Mouse (Mus musculus) liver (tissue): Measurements from ENCODE around the gene Mnat1.
"Not testable (repeated sequence)": the region's sequence is repeated elsewhere in the genome, so short reads cannot be mapped to it uniquely, and the experiment has no call there.

Source experiments
- DNase-seq: peaks from one replicate; pipeline ENCODE4 v3.0.0-alpha.2; 2020; ENCODE audit warnings: mixed read lengths

Gene Mnat1

GRCm38 (mm10) chr12:73123093-73124041, at the start of gene Mnat1:
TSS of gene Mnat1 (plus strand) at chr12:73123717.
- peak; percentile 77 for DNase-seq

DNA sequence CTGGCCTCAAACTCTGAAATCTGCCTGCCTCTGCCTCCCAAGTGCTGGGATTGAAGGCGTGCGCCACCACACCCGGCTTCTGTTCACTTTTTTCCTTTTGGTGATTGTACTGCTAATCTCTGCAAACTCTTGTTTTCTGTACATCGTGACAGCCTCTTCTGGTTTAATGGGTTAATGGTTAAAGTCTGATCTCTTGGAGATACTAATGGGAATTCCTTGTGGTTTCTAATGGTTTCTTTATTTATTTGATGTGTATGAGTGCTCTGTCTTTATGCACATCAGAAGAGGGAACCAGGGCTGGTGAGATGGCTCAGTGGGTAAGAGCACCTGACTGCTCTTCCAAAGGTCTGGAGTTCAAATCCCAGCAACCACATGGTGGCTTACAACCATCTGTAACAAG, 41.7 kb upstream of the Mnat1 start:
- DNase-seq, result not testable (repeated sequence)

DNA sequence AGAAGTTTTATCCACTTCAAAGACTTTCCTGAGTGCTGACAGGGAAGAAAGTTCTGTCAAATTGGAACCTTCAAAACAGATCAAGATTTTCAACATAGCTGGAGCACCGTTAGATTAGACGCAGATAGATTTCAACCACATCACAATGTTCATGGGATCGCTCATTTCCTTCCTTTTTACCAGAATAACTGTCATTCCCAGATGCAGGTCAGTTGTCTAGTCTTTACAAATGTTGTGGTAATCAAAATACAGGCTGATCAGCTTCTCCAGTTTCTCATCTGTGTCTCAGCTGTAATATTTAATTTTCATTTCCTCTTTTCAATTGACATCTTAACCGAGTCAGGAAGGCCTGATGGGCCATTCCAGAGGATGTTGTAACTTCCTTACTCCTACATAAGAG, 39.7 kb upstream of the Mnat1 start:
- DNase-seq, result no peak

- no peak for DNase-seq
Measured at GRCm38 (mm10) chr12:73085739-73086630, 37.5 kb upstream of the Mnat1 start.

GRCm38 (mm10) chr12:73087086-73087485, 36.4 kb upstream of the Mnat1 start:
- no peak for DNase-seq

GRCm38 (mm10) chr12:73088500-73088899, 35.0 kb upstream of the Mnat1 start:
- no peak for DNase-seq

GRCm38 (mm10) chr12:73088911-73089310, 34.6 kb upstream of the Mnat1 start:
- peak; percentile 87 for DNase-seq

DNA sequence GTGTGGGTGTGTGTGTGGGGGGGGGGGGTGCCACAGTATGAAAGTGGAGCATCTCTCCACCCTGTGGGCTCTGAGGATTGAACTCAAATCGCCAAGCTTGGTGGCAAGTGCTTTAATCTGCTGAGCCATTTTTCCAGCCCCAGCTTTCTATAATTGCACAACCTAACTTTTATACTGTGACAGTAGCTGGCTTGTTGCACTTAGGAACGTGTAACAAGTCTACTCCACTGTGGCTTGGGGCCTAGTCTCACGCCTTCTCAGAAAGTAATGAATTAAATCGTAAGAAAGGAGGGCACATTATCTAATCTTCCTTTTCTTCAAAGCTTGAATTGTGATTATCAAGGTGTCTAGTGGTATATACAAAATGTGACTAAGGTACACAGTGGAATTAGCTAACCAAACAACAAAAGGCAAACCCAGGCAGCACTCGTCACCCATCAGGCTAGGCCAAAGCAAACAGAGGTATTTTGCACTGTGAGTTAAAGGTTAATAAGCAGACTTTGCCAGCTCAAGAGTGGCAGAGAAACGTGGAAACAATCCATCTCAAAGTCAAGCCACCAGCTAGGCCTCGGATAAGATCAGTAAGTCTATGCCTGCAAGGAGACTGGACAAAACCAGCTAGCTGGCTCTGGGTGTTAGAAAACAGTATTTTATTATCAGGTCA, 32.7 kb upstream of the Mnat1 start:
- no peak for DNase-seq

DNA sequence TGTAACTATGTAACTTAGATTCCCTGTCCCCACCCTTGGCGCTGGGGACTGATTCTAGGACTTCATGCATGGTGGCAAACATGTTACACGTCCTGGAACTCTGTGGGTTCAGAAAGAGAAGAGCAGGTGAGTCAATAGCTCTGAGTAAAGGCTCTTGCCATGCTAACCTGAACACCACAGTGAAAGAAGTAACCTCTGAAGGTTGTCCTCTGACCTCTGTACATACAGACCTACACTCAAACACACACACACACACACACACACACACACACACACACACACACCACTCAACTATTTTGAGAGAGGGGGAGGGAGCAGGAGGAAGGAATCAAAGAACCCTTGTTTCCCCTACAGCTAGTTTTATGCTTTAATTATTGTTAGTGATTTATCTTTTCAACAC, 29.3 kb upstream of the Mnat1 start:
- no peak for DNase-seq

GRCm38 (mm10) chr12:73094605-73095004, 28.9 kb upstream of the Mnat1 start:
- DNase-seq, result no peak

DNA sequence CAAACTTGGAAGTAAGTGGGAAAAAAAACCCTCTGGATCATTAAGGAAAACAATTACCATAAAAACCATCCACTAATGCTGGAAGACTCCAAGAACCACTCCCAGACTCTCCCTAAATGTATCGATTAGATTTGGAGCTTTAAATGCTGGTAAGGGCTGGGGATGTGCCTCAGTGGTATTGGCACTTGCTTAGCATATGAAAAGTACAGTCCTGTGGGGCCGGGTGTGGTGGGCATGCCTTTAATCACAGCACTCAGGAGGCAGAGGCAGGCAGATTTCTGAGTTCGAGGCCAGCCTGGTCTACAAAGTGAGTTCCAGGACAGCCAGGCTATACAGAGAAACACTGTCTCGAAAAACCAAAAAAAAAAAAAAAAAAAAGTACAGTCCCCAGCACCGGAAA, 27.3 kb upstream of the Mnat1 start:
- not testable (repeated sequence) for DNase-seq

- no peak for DNase-seq
Measured at GRCm38 (mm10) chr12:73098593-73098992, 24.9 kb upstream of the Mnat1 start.

DNA sequence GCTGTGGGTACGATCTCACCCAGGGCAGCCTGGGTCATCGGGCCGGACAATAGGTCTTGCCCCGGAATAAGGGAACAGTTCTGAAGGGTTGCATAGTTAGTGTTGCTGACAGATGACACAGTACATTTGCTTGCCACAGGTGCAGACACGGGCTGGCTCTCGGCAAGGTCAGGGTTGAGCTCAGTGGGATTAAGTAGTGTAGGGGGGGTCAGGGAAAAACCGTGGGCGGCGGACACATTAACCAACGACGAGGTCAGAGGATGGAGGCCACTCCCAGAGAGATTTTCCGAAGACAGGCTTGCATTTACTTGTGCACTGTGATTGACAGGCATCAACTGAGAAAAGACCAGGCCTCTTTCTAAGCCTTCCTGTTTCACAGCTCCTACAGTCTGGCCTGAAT, 19.8 kb upstream of the Mnat1 start:
- DNase-seq, result no peak

- DNase-seq, result no peak
Measured at GRCm38 (mm10) chr12:73107821-73108220, 15.7 kb upstream of the Mnat1 start.

DNA sequence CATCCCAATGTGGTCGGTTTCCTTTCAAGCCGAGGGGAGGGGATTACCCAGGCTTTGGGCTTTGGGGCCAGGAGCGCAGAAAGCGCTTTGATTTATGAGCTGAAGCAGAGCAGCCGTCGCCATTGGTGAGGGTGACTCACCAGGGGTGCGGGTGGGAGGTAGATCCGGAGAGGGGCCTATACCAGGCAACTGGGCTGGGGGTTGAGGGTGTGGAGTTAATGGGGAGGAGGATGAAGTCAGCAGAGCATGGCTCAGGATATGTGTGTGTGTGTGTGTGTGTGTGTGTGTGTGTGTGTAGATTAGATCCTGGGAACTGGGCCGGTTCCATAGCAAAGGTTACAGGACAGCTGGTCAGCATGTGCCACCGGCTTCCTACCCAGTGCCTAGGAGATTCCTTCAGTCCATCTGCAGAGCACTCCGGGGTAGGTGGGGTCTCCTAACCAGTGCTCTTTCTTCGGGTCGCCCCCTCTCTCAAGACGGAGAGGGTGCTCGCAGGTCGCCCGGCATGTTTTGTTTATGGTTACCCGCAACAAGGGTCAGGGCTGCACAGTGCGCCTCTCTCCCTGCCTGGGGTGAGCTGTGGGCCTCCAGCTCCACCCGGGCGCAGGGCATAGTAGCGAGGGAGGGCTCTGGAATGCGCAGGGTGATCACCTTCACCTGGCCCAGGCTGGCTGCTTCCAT, 12.9 kb upstream of the Mnat1 start:
- peak; percentile 19 for DNase-seq

DNA sequence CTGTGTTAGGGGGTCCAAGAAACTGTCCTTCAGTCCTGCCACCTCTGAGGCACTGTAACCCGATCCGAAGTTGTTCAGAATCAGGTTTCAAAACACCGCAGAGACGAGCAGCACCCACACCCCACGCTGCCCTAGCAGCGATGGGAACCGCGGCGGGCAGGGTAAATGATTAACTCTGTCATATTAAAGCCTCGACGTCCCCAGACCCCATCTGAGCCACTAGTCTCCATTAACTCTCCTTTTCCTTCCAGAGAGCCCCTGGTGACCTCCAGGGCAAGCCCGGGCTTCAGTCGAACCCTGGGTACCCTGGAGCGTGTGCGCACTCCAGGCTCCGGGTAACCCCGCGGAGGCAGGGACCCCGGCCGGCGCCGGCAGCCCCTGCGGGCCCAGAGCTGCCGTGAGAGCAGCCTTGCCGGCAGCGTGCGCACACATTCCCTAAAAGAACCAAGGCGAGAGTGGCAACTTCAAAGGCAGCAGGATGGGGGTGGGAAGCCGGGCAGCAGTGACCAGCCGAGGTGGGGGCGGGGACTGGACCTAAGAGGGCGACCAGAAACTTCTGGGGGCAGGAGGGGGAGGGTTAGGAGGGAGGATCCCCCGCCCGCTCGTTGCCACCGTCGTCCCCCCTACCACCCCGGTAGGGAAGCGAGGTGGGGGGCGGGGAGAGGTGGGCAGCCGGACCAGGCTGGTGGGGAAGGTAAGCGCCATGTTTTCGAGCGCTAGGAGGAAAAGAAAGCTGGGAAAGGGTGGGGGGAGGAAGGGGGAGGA, 11.8 kb upstream of the Mnat1 start:
- no peak for DNase-seq

- peak; percentile 12 for DNase-seq
Measured at GRCm38 (mm10) chr12:73112326-73113087, 11.0 kb upstream of the Mnat1 start.

- peak; percentile 64 for DNase-seq
Measured at GRCm38 (mm10) chr12:73113196-73113595, 10.3 kb upstream of the Mnat1 start, which contains the start of gene Six4. TSS of gene Six4 (minus strand) at chr12:73113456.

DNA sequence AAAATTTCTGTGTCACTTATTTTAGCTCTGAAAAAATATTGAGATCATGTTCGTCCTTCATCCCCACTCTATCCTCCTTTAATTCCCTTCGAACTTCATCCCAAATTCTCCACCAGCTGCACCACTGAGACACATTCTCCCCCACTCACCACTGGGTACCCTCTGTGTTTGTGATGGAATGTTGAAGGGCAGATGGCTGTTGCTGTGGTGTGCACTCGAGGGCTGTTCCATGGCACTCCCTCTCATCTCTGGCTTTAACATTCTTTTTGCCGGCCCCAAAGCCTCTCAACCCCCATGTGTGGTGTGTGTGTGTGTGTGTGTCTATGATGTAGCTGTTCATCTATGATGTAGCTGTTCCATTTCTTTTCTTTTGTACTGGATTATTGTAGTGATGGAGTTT, 1.7 kb downstream of the Mnat1 start:
- DNase-seq, result no peak

DNA sequence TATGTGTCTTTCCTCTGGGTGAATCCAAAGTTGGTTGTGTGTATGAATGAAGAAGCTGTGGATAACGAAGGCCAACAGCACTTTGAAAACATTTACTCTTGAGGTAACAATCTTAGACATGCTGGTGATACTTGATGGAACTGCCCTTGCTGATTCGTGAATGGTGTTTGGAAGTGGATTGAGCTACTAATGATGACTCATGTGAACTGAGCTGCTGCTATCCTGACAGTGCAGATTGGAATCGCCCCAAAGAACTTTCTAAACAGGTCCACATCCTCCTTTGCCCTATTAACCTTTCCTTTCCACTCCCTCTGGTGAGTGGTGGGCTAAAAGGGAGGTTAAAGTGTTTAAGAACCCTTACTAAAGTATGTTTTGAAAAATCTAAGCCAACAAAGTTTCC, 17.2 kb downstream of the Mnat1 start:
- DNase-seq, result no peak

DNA sequence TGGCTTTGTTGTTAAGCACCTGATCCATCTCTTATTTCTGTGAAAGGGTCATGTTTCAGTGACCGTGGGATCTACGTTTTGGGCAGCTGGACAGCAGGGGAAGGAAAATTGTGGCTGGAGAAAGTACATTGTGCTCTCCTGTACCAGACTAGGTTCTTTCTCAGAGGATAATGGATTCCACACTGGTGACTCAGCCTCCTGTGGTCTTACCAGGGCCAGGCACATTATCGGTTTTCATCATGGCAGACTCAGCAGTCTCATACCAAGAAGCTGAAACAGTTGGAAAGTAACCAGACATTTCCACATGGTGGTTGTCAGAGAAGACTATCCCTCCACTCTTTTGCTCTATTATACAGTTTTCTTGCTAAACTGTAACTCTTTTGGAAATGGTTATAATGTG, 23.7 kb downstream of the Mnat1 start:
- DNase-seq, result no peak
